Comparison of ENCODE assay signal across 8 mouse cellular contexts in genomic region chr7:17056601-17057523, GRCm38 (mm10). TPM values are rescaled to one million over a fixed set of nuclear protein-coding genes. Genes with fewer than 3 reads are reported as not detected.
DNase-seq lines count a peak whose midpoint lies in the region; ATAC-seq and TF ChIP-seq lines count a peak whose summit lies in the region.

No protein-coding gene starts in this region.

- H3K27me3 ChIP-seq in kidney, embryonic 14.5 days (ENCODE audit: control insufficient read depth, insufficient read depth, low read length): no peaks in the 10 kb centered on the region
- H3K27me3 ChIP-seq in forebrain, embryonic 16.5 days (replicated peaks; ENCODE audit: control insufficient read depth, insufficient read depth, low read length): no peaks in the 10 kb centered on the region
- H3K27me3 ChIP-seq in intestine, embryonic 16.5 days (replicated peaks; ENCODE audit: control insufficient read depth, insufficient read depth, low read length): no peaks in the 10 kb centered on the region

- TF ChIP-seq CTCF in bone marrow macrophage, adult 2 months (IDR thresholded peaks at IDR 0.05; ENCODE audit: low read depth, low read length): no peak
- no peak for TF ChIP-seq CTCF in lung, adult 2 months (IDR thresholded peaks at IDR 0.05; ENCODE audit: insufficient read depth, low read length)

- H3K4me1 ChIP-seq in kidney, embryonic 14.5 days (ENCODE audit: control insufficient read depth, insufficient read depth, low read length): peaks cover 38% of the 10 kb centered on the region
- peaks cover 30% of the 10 kb centered on the region for H3K4me1 ChIP-seq in bone marrow macrophage, adult 2 months (ENCODE audit: control insufficient read depth, insufficient read depth, low read length)
- H3K4me1 ChIP-seq in forebrain, embryonic 16.5 days (replicated peaks; ENCODE audit: control insufficient read depth, insufficient read depth, low read length): peaks cover 48% of the 10 kb centered on the region
- peaks cover 31% of the 10 kb centered on the region for H3K4me1 ChIP-seq in intestine, embryonic 16.5 days (ENCODE audit: control insufficient read depth, insufficient read depth, low read length)
- peaks cover 21% of the 10 kb centered on the region for H3K4me1 ChIP-seq in lung, adult 2 months (ENCODE audit: control insufficient read depth, insufficient read depth, low read length)

- no peak for TF ChIP-seq POLR2A in bone marrow macrophage, adult 2 months (IDR thresholded peaks at IDR 0.05; ENCODE audit: borderline replicate concordance, low read depth, low read length)
- TF ChIP-seq POLR2A in lung, adult 2 months (IDR thresholded peaks at IDR 0.05; ENCODE audit: borderline replicate concordance, extremely low read depth, low read depth, low read length): no peak

- 30% methylated on average over 14 of the region's 14 CpGs for WGBS in kidney, embryonic 14.5 days
- WGBS in forebrain, embryonic 16.5 days: 29% methylated on average over 14 of the region's 14 CpGs
- WGBS in intestine, embryonic 16.5 days: 18% methylated on average over 14 of the region's 14 CpGs
- 33% methylated on average over 14 of the region's 14 CpGs for WGBS in lung, adult 2 months

- DNase-seq in kidney, adult 11 months: no peak
- no peak for DNase-seq in lung, adult 2 months
- DNase-seq in retina, postnatal 1 day: peak; percentile 79
- no peak for DNase-seq in adrenal gland, adult 8-10 months

- H3K4me2 ChIP-seq in kidney, embryonic 14.5 days (replicated peaks; ENCODE audit: low read depth, low read length): peak overlapping the region; percentile 66
- peak overlapping the region; percentile 85 for H3K4me2 ChIP-seq in forebrain, embryonic 16.5 days (ENCODE audit: low read length)
- H3K4me2 ChIP-seq in intestine, embryonic 16.5 days (ENCODE audit: low read depth, low read length): peak overlapping the region; percentile 76

- peak overlapping the region; percentile 42 for H3K4me3 ChIP-seq in kidney, embryonic 14.5 days (ENCODE audit: low read length)
- peak overlapping the region; percentile 83 for H3K4me3 ChIP-seq in bone marrow macrophage, adult 2 months (ENCODE audit: insufficient read depth, low read length)
- H3K4me3 ChIP-seq in forebrain, embryonic 16.5 days (replicated peaks; ENCODE audit: low read length): peak overlapping the region; percentile 59
- peak overlapping the region; percentile 60 for H3K4me3 ChIP-seq in intestine, embryonic 16.5 days (ENCODE audit: low read length)
- peak overlapping the region; percentile 57 for H3K4me3 ChIP-seq in lung, adult 2 months (replicated peaks; ENCODE audit: extremely low read depth, low read depth, low read length)

- peak overlapping the region; percentile 64; the same call in 1 of the 2 replicates for H3K9ac ChIP-seq in kidney, embryonic 14.5 days (ENCODE audit: low read depth, low read length)
- peak overlapping the region; percentile 70 for H3K9ac ChIP-seq in forebrain, embryonic 16.5 days (replicated peaks; ENCODE audit: low read depth, low read length)
- peak overlapping the region; percentile 77 for H3K9ac ChIP-seq in intestine, embryonic 16.5 days (ENCODE audit: low read depth, low read length)

- peak; percentile 20; the same call in 1 of the 2 replicates for ATAC-seq in kidney, embryonic 14.5 days (ENCODE audit: low FRiP score, low TSS enrichment)
- peak; percentile 16 for ATAC-seq in forebrain, embryonic 16.5 days
- ATAC-seq in intestine, embryonic 16.5 days: peak; percentile 32

- H3K9me3 ChIP-seq in kidney, embryonic 14.5 days (ENCODE audit: control insufficient read depth, low read length): no peaks in the 10 kb centered on the region
- H3K9me3 ChIP-seq in forebrain, embryonic 16.5 days (ENCODE audit: control insufficient read depth, low read length): no peaks in the 10 kb centered on the region
- no peaks in the 10 kb centered on the region for H3K9me3 ChIP-seq in intestine, embryonic 16.5 days (ENCODE audit: control insufficient read depth, low read length)

- H3K36me3 ChIP-seq in kidney, embryonic 14.5 days (ENCODE audit: control insufficient read depth, insufficient read depth, low read length): peaks cover 3% of the 10 kb centered on the region; the same call in 1 of the 2 replicates
- no peaks in the 10 kb centered on the region for H3K36me3 ChIP-seq in forebrain, embryonic 16.5 days (ENCODE audit: control insufficient read depth, insufficient read depth)
- H3K36me3 ChIP-seq in intestine, embryonic 16.5 days (ENCODE audit: control insufficient read depth, insufficient read depth, low read length): peaks cover 18% of the 10 kb centered on the region

- H3K27ac ChIP-seq in kidney, embryonic 14.5 days (ENCODE audit: low read depth, low read length): peak overlapping the region; percentile 92
- no peak overlapping the region for H3K27ac ChIP-seq in bone marrow macrophage, adult 2 months (ENCODE audit: insufficient read depth, low read depth, low read length)
- H3K27ac ChIP-seq in forebrain, embryonic 16.5 days (ENCODE audit: low read length): peak overlapping the region; percentile 53
- peak overlapping the region; percentile 98 for H3K27ac ChIP-seq in intestine, embryonic 16.5 days (ENCODE audit: low read length)

RNA-seq across cellular contexts. Expression of gene Hif3a, which starts 5.4 kb away (rescaled TPM):
- 14.2 and 19.7 TPM in 2 replicates for polyA plus RNA-seq in kidney, embryonic 14.5 days (2014; fragmentation: Nextera tagmentation; extraction: Ambion mirVana)
- 0.27 TPM in 1 of 2 replicates, not detected in the other for polyA plus RNA-seq in bone marrow macrophage, adult 2 months (2012; ENCODE audit: insufficient read depth, insufficient read length, missing spikeins)
- 4.4 TPM in 2 replicates for polyA plus RNA-seq in forebrain, embryonic 16.5 days (2015; fragmentation: Nextera tagmentation; extraction: Ambion mirVana)
- 72.7 and 87.8 TPM in 2 replicates for polyA plus RNA-seq in intestine, embryonic 16.5 days (2015; fragmentation: Nextera tagmentation; extraction: Ambion mirVana)
- 1.7 and 5.5 TPM in 2 replicates for polyA plus RNA-seq in lung, adult 2 months (2012; rRNA removed)
- total RNA-seq in adrenal gland, adult 8-10 months (2022): 1 to 10 TPM; 2.1 to 5.4 (median 3.7) TPM

RNA-seq across cellular contexts. Expression of gene Psg16, which starts 17.0 kb away (rescaled TPM):
- 0.06 and 0.23 TPM in 2 replicates for polyA plus RNA-seq in kidney, embryonic 14.5 days (2014; fragmentation: Nextera tagmentation; extraction: Ambion mirVana)
- 0.12 TPM in 1 of 2 replicates, not detected in the other for polyA plus RNA-seq in bone marrow macrophage, adult 2 months (2012; ENCODE audit: insufficient read depth, insufficient read length, missing spikeins)
- 2.2 and 3.4 TPM in 2 replicates for polyA plus RNA-seq in forebrain, embryonic 16.5 days (2015; fragmentation: Nextera tagmentation; extraction: Ambion mirVana)
- 0.48 and 0.73 TPM in 2 replicates for polyA plus RNA-seq in intestine, embryonic 16.5 days (2015; fragmentation: Nextera tagmentation; extraction: Ambion mirVana)
- polyA plus RNA-seq in lung, adult 2 months (2012; rRNA removed): 0.09 TPM in 1 of 2 replicates, not detected in the other
- total RNA-seq in adrenal gland, adult 8-10 months (2022): under 1 TPM; 0.10 to 0.51 (median 0.43) TPM

RNA-seq across cellular contexts. Expression of gene Ppp5c, which starts 29.1 kb away (rescaled TPM):
- 103 and 115 TPM in 2 replicates for polyA plus RNA-seq in kidney, embryonic 14.5 days (2014; fragmentation: Nextera tagmentation; extraction: Ambion mirVana)
- polyA plus RNA-seq in bone marrow macrophage, adult 2 months (2012; ENCODE audit: insufficient read depth, insufficient read length, missing spikeins): 70.7 and 83.1 TPM in 2 replicates
- 115 and 121 TPM in 2 replicates for polyA plus RNA-seq in forebrain, embryonic 16.5 days (2015; fragmentation: Nextera tagmentation; extraction: Ambion mirVana)
- 83.7 and 88.3 TPM in 2 replicates for polyA plus RNA-seq in intestine, embryonic 16.5 days (2015; fragmentation: Nextera tagmentation; extraction: Ambion mirVana)
- 141 and 153 TPM in 2 replicates for polyA plus RNA-seq in lung, adult 2 months (2012; rRNA removed)
- 10 to 100 TPM; 74.7 to 96.9 (median 91.3) TPM for total RNA-seq in adrenal gland, adult 8-10 months (2022)
